Mouse (Mus musculus): ENCODE data around the gene Tmem108. TPM values are rescaled to one million over a fixed set of nuclear protein-coding genes. Genes with fewer than 3 reads are reported as not detected.

Gene Tmem108
- total RNA-seq, 2 experiments from 2014 or later = 3.7 TPM

DNA sequence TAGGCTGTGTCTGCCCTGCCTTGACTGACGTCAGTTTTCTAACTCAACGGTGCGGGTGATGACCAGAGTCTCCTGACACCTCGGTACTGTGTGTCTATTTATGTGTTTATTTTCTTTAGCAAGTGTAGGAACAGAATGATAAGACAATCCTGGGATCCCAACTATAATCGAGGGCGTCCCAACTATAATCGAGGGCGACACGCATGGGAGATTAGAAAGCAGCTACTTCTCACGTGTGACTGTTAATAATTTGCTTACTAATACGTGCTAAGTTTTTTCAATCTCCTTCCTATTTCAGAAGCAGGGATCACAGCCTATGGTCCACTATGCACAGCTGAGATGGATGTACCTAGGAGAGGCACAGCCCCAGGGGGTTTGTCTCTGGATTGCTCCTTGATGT is 266.2 kb downstream of the Tmem108 start:
- DNase-seq = no peak

DNA sequence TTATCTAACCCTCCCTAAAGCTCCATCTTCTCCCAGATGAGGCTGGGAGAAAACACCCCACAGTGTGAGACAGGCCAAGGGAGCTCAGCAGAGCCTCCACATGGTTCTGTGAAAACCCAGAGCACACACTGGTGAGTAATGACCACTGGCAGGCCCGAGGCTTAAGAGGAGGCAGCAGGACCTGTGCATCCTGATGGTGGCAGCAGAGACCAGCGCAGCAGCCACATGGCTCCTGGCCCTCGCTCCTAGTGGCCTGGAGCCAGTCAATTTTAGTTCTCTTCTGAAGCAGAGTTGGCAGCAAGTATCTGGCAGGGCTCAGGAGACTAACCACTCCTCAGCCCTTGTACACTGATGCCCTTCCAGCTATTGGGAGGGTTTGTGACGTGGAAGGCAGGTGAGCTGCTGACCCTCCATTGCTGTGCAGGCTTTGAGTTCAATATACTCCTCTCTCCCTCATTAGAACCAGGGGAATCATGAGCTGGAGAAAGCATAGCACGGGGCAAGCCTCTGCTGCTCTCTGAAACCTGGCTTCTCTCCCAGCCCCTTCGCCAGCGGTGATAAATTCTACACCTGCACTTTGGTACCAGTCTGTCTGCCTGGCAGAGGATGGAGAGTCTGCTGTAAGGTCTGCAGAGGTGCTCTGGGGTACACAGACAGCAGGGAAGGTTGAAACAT is 267.2 kb downstream of the Tmem108 start:
- peak; percentile 83 to 86 for DNase-seq

DNA sequence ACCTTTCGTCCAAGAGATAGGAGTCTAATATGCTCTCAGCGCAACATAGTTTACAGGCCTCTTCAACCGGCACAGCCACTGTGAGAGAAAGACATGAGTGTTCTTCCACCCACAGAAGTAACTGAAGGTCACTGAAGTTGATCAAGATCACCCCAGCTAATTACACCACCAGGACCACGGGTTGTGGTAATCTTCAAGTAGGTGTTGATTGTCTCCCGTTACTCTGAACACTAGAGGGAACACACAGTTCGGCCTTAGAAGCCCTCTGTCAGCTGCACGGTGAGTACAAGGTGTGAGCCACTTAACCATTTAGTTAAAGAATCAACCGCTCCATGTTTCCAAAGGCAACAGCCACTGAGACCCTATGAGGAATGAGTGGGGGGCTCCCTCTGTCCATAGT is 269.7 kb downstream of the Tmem108 start:
- DNase-seq = no peak

DNA sequence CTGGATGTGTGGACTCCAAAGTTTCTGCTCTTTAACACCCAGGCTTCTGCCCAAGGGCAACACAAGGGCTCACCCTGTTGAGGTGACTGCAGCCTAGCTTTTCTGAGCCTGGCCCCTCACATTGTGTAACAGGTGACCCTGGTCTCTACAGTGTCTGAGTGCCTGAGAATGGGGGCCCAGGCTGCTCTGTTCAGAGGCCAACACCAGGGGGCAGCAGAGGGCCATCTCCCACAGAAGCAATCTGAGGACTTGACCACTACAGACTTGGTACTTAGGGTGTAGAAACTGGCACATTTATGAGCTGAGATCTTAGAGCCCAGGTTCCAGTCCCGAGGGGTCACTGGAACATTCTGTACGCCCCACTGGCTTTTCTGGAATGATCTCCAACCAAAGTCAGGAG is 271.2 kb downstream of the Tmem108 start:
- DNase-seq = peak; percentile 82 to 89

DNA sequence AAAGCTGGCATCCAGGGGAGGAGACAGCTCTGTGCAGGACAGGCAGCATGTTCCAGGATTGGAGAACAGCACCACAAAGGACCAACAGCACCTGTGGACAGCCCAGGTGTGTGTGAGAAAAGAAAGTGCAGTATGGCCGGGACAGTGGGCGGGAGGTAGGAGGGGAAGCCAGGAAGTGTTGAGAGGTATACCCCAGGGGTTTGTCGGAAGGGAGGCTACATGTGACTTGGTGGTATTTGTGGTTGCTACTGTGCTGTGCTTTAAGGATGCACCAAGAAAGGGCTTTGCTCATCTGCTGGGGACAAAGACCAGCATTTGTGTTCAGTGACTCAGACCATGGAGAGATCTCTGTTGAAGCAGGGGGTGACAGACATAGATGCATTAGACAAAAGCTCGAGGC is 271.8 kb downstream of the Tmem108 start:
- no peak for DNase-seq

GRCm38 (mm10) chr9:103489096-103489495 is 272.5 kb downstream of the Tmem108 start:
- peak in 1 of 2 experiments; percentile 36 for DNase-seq

DNA sequence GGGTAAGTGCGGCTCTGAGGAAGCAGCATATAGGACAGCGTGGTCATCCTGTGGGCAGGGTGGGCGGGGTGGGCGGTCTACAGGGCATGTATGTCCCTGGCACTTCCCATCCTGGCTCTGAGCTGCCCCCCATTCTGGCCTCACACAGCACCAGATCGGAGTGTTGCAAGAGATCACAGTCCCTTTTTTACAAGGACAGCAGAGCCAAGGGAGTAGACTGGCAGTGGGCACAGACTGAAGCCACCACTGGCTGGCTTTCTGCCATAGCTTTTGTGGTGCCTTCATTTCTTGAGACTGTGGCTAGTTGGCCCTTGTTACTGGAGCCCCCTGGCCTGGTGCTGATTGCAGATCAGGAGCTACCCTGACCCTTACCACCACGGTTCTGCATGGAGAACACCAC is 275.4 kb downstream of the Tmem108 start:
- no peak for DNase-seq

DNA sequence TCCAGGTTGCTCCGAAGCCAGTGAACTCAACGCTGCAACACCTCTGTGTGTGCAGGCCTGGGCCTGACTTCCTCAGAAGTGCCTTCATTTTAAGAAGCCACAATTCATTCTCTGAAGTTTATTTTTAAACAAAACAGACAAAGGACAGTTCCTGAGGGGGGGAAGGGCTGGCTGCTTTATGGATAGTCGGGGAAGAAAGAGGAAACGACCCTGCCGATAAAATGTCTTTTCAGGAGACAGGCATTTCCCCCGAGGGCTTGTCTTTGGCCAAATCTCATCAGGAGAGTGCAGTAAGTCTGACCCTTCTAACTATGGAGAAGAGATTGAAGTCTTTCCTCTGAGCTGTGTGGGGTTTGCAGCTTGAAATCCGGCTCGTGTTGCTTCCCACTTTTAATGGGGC is 276.0 kb downstream of the Tmem108 start:
- peak in 1 of 2 experiments; percentile 37 for DNase-seq

- peak in 1 of 2 experiments; percentile 22 for DNase-seq
Measured at GRCm38 (mm10) chr9:103480603-103481220, 280.9 kb downstream of the Tmem108 start.

DNA sequence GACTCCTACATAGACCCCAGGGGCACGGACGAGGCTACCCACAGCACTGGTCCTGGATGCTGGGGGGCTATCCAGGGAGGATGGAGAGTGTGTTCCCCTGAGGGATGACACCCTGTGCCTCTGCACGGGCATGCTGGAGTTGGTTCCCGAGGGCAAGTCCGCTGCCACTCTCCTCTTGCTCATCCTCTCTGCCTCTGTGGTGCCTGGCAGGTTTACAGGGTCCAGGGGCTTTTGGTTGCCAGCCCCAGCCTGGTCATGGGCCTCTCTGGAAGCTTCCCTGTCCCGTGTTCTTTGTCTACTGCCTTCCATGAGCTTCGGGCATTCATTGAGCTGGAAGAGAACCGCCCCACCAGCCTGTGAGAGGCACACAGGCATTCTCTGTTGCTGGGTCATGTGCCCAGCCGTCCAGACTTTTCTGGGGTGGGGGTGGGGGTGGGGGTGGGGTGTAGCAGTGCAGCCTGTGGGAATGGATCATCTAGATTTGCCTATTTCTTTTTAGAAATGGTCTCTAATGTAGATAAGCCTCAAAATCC is 281.5 kb downstream of the Tmem108 start, which contains the start of gene Bfsp2:
TSS of gene Bfsp2 (minus strand) at position 377 of the 533 bp plus-strand sequence.
- DNase-seq = no peak

DNA sequence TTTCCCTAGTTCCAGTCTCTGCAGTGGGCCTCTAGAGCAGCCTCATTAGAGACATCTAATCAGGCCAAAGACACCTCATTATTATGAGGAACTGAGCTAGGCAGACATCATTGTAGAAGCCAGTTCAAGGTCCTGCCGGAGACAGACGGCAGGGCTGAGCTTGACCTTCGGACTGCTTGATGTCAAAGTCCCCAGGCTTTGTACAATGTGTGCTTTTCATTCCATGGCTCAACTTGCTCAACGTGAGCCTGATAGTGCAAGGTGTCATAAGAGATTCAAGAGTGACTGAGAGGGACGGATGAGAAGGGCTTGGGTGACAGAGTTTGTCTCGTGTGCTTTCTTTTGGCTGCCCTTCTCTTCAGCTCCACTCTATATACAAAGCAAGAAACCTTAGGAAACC is 286.2 kb downstream of the Tmem108 start:
- no peak for DNase-seq

DNA sequence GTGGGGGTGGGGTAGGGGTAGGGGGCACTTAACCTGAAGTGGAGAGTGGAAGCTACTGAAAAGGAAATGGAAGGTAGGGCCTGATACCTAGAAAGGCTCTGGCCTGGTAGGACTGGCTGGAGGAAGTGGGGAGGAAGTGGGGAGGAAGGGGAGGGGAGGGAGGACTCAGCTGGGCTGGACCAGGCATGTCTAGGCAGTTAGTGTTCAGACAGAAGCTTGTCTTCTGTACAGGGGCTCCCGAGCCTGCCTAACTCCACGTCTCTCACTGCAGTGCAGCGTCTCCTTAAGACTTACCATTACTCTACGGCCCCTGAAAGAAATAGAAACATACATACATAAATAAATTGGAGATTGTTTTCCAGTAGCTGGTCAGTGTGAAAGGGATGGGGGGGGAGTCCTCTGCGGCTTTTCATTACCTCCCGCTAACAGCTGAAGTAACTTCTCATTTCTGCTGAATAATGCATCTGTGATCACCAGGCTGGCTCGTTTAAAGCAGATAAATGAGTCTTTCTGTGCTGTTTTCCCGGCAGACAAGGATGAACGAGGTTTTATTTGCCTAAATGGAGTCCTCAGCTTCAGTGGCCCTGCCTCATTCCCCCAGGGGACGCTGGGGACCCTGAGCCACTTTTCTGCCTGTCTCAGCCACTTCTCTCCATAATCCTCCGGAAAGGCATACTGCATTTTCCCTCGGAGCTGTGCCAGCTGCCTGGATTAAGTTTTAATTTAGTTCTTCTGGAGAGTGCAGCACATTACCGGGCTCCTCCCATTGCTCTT is 287.5 kb downstream of the Tmem108 start:
- DNase-seq = no peak

DNA sequence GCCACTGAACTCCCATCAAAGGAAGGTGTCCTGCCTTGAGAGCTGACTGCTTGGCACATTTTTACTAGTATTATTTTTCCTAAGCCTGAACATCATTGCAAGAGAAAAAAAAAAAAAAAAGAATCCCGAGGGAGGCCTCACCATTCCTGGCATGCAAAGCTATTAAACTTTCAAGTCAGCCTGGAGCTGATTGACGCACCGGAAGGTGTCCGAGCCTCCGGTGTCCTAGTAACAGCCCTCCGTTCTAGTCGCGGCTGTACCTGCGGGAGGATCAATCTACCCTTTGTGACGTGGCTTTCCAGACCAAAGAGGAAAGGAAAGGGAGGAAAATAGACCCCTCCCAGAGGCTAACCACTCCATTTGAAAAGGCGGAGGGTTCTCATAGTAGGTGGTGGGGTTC is 289.9 kb downstream of the Tmem108 start:
- no peak for DNase-seq

DNA sequence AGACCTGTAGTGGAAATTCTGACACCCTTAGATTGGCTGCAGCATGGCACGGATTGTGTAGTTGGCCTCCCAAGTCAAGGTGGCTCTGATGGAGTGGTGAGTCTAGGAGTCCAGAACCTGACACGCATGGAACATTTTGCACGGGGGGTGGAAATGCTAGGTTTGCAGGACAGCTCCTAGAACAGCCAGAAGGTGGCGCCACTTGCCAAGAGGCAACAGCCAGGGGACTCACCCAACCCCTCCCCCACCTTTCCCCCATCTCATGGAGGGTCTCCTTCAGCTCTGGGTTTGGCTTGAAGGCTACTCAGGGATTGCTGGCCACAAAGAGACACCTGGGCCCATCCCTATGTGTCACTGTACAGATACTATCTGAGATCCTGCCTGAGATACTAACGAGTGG is 292.1 kb downstream of the Tmem108 start:
- DNase-seq = peak; percentile 24 to 44

GRCm38 (mm10) chr9:103468911-103469310 is 292.7 kb downstream of the Tmem108 start:
- no peak for DNase-seq

GRCm38 (mm10) chr9:103465711-103466220 is 295.9 kb downstream of the Tmem108 start:
- DNase-seq = peak; percentile 21 to 37

DNA sequence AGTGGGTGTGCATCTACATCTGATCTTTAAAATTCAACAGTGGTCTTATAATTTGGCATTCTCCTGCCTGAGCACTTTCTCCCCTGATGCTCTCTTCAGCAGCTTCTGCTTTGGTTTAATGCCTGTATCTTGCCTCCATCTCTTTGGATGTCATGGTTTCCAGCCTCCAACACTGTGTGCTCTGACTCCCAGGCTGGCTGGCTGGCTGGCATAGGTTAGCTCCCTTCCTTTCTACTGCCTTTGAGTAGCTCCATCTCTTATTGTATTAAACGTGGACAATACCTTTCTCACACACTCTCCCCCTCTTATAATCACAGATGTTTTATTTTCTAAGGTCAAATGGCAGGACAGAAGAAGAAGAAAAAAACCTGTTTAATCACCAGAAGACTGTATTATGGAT is 296.3 kb downstream of the Tmem108 start:
- DNase-seq = no peak

GRCm38 (mm10) chr9:103463833-103464232 is 297.8 kb downstream of the Tmem108 start:
- DNase-seq = no peak

- no peak for DNase-seq
Measured at GRCm38 (mm10) chr9:103459839-103460238, 301.8 kb downstream of the Tmem108 start.

DNA sequence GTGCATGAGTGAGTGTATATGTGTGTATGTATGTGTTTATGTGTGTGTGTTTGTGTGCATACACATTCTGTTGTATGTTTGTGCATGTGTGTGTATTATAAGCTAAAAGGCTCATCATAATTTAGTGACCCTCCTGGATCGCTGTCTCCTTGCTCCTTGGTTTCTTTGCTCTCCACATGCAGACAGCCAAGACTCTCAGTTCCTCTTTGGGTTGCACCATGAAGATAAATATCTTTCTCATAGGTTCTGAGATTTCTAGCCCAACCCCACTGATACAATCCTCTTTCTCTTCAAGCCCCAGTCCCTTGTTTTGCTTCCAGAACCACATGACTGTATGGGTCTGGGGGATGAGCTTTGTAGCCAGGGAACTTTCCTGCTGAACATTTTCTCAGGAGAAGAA is 302.3 kb downstream of the Tmem108 start:
- DNase-seq = no peak

GRCm38 (mm10) chr9:103449651-103450050 is 312.0 kb downstream of the Tmem108 start:
- DNase-seq = no peak

- DNase-seq = no peak
Measured at GRCm38 (mm10) chr9:103449092-103449491, 312.5 kb downstream of the Tmem108 start.

- no peak for DNase-seq
Measured at GRCm38 (mm10) chr9:103444656-103445055, 317.0 kb downstream of the Tmem108 start.
